Mouse (Mus musculus) layer of hippocampus, postnatal 25 days (tissue): ENCODE measurements around the gene Fhit. TPM values are rescaled to one million over a fixed set of nuclear protein-coding genes. Genes with fewer than 3 reads are reported as not detected.

Experiments
- DNase-seq, 2 experiments: peaks; one replicate each; pipeline ENCODE4 v3.0.0; 2022; ENCODE audit warnings: mixed read lengths in 2 of 2, low spot score in 1 of 2; ENCODE audit errors: extremely low spot score in 1 of 2
- total RNA-seq, 2 experiments: library from RNA; stranded (reverse); gene quantifications; 2 replicates each; pipeline ENCODE4 v1.2.3; 2021

Gene Fhit
- total RNA-seq, 2 experiments from 2014 or later = 5.0 to 5.7 TPM

GRCm38 (mm10) chr14:9642628-9643027 is 1519.2 kb downstream of the Fhit start:
- DNase-seq = no peak

GRCm38 (mm10) chr14:9642068-9642467 is 1519.8 kb downstream of the Fhit start:
- DNase-seq = no peak

GRCm38 (mm10) chr14:9634247-9634991 is 1527.4 kb downstream of the Fhit start:
- no peak for DNase-seq

GRCm38 (mm10) chr14:9632537-9632936 is 1529.3 kb downstream of the Fhit start:
- DNase-seq = no peak

GRCm38 (mm10) chr14:9623219-9624043 is 1538.4 kb downstream of the Fhit start:
- DNase-seq = no peak

- no peak for DNase-seq
Measured at GRCm38 (mm10) chr14:9620902-9621540, 1540.8 kb downstream of the Fhit start.

GRCm38 (mm10) chr14:9619840-9620239 is 1542.0 kb downstream of the Fhit start:
- DNase-seq = no peak

- no peak for DNase-seq
Measured at GRCm38 (mm10) chr14:9613126-9613525, 1548.7 kb downstream of the Fhit start.

- DNase-seq = no peak
Measured at GRCm38 (mm10) chr14:9609120-9609519, 1552.7 kb downstream of the Fhit start.

GRCm38 (mm10) chr14:9606584-9607377 is 1555.1 kb downstream of the Fhit start:
- DNase-seq = no peak

- no peak for DNase-seq
Measured at GRCm38 (mm10) chr14:9600271-9600670, 1561.6 kb downstream of the Fhit start.

GRCm38 (mm10) chr14:9597460-9597977 is 1564.3 kb downstream of the Fhit start:
- DNase-seq = no peak

GRCm38 (mm10) chr14:9589121-9589520 is 1572.7 kb downstream of the Fhit start:
- no peak for DNase-seq

GRCm38 (mm10) chr14:9587900-9588299 is 1573.9 kb downstream of the Fhit start:
- DNase-seq = no peak

- no peak for DNase-seq
Measured at GRCm38 (mm10) chr14:9583227-9584155, 1578.3 kb downstream of the Fhit start.

GRCm38 (mm10) chr14:9556333-9556732 is 1605.5 kb downstream of the Fhit start:
- DNase-seq = no peak

GRCm38 (mm10) chr14:9555807-9556206 is 1606.0 kb downstream of the Fhit start:
- DNase-seq = no peak

GRCm38 (mm10) chr14:9552149-9552548 is 1609.7 kb downstream of the Fhit start:
- DNase-seq = no peak

GRCm38 (mm10) chr14:9547952-9548351 is 1613.9 kb downstream of the Fhit start:
- no peak for DNase-seq
